Mouse (Mus musculus): Measurements from ENCODE around the gene Atf6b. TPM values are rescaled to one million over a fixed set of nuclear protein-coding genes. Genes with fewer than 3 reads are reported as not detected.

The Atf6b gene
- total and polyA plus RNA-seq, 3 experiments: 15.3 to 25.3 (median 18.4) TPM

DNA sequence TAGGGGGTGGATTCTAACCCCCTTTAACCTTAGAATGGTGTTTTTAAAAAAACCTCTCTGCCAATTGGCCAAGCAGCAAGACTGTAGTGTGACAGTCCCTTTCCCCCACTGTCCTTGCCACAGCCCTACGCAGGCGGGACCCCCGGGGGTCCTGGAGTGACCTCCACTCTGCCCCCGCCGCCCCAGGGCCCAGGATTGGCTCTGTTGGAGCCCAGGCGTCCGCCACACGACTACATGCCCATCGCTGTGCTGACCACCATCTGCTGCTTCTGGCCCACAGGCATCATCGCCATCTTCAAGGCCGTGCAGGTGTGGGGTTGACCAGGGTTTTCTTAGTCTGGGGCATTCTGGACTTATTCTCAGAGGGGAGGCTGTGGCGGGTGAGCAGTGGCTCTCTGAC lies 15.3 kb upstream of the Atf6b start:
- intact Hi-C loops (cut with DNase I): no loop called here
- no peaks in the 10 kb centered on the region for H3K36me3 ChIP-seq (ENCODE audit: control insufficient read depth, insufficient read depth, low read length)
- DNase-seq: no peak
- WGBS: 24% methylated on average over 12 of the region's 12 CpGs
- peaks cover 5% of the 10 kb centered on the region for H3K4me1 ChIP-seq (ENCODE audit: control insufficient read depth, insufficient read depth, low read length)
- no peak overlapping the region for H3K9ac ChIP-seq (ENCODE audit: low read depth, low read length)
- no peaks in the 10 kb centered on the region for H3K27me3 ChIP-seq (ENCODE audit: control insufficient read depth, insufficient read depth, low read length)
- TF ChIP-seq CTCF (IDR thresholded peaks at IDR 0.05) (no peak), EP300 (IDR thresholded peaks at IDR 0.05; ENCODE audit: insufficient read depth, low read depth, low read length) (no peak), POLR2A (IDR thresholded peaks at IDR 0.05; ENCODE audit: insufficient read depth, low read depth, low read length) (no peak)
- H3K27ac ChIP-seq: peak overlapping the region; percentile 55
- H3K79me2 ChIP-seq (replicated peaks; ENCODE audit: control insufficient read depth, insufficient read depth, low read length): no peaks in the 10 kb centered on the region
- peak overlapping the region; percentile 47 for H3K4me3 ChIP-seq

- peak overlapping the region; percentile 47 for H3K4me3 ChIP-seq
- 0 out of 2 replicates have a peak overlapping the region, but pooled peaks have one; percentile 47 for H3K9ac ChIP-seq (ENCODE audit: low read depth, low read length)
- 0 out of 2 replicates have a peak, but pooled peaks have one; percentile 46 for TF ChIP-seq EP300 (IDR thresholded peaks at IDR 0.05; ENCODE audit: insufficient read depth, low read depth, low read length)
- peak; percentile 55 for TF ChIP-seq POLR2A (IDR thresholded peaks at IDR 0.05; ENCODE audit: insufficient read depth, low read depth, low read length)
- TF ChIP-seq CTCF (IDR thresholded peaks at IDR 0.05): no peak
- intact Hi-C loops (cut with DNase I): no loop called here
- peak; percentile 87 to 88 for DNase-seq
- no peaks in the 10 kb centered on the region for H3K36me3 ChIP-seq (ENCODE audit: control insufficient read depth, insufficient read depth, low read length)
- no peaks in the 10 kb centered on the region for H3K79me2 ChIP-seq (replicated peaks; ENCODE audit: control insufficient read depth, insufficient read depth, low read length)
- 4% methylated on average over 26 of the region's 26 CpGs for WGBS
- no peaks in the 10 kb centered on the region for H3K27me3 ChIP-seq (ENCODE audit: control insufficient read depth, insufficient read depth, low read length)
- peak overlapping the region; percentile 55 for H3K27ac ChIP-seq
- H3K4me1 ChIP-seq (ENCODE audit: control insufficient read depth, insufficient read depth, low read length): peaks cover 5% of the 10 kb centered on the region
Observed at GRCm38 (mm10) chr17:34632261-34632691, 14.7 kb upstream of the Atf6b start.

GRCm38 (mm10) chr17:34635671-34636070 lies 11.3 kb upstream of the Atf6b start:
- no peaks in the 10 kb centered on the region for H3K36me3 ChIP-seq (ENCODE audit: control insufficient read depth, insufficient read depth, low read length)
- no peaks in the 10 kb centered on the region for H3K79me2 ChIP-seq (replicated peaks; ENCODE audit: control insufficient read depth, insufficient read depth, low read length)
- WGBS: 49% methylated on average over 2 of the region's 2 CpGs
- peaks cover 5% of the 10 kb centered on the region for H3K4me1 ChIP-seq (ENCODE audit: control insufficient read depth, insufficient read depth, low read length)
- TF ChIP-seq POLR2A (IDR thresholded peaks at IDR 0.05; ENCODE audit: insufficient read depth, low read depth, low read length) (no peak), EP300 (IDR thresholded peaks at IDR 0.05; ENCODE audit: insufficient read depth, low read depth, low read length) (no peak), CTCF (IDR thresholded peaks at IDR 0.05) (no peak)
- no peak overlapping the region for H3K9ac ChIP-seq (ENCODE audit: low read depth, low read length)
- H3K27me3 ChIP-seq (ENCODE audit: control insufficient read depth, insufficient read depth, low read length): no peaks in the 10 kb centered on the region
- H3K4me3 ChIP-seq: no peak overlapping the region
- intact Hi-C loops (cut with DNase I): no loop called here
- no peak for DNase-seq
- H3K27ac ChIP-seq: no peak overlapping the region

DNA sequence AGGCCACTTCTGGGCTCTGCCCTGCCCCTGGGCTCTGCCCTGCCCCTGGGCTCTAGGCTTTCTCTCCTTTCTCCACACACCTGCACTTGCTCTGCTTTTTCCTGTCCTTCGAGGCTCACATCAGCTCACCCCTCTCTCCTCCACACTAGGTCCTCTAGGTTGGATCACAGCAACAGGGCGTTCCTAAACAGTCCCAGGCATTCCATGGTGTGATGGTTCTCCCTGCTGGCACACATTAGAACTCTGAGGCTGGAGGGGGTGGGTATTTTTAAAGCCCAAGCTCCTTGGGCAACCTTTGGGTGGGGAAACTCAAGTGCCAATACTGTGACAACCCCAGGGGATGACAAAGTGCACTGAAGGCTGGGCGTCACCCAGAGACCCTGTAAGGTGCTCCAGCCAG lies 9.5 kb upstream of the Atf6b start:
- Histone ChIP-seq H3K36me3 (ENCODE audit: control insufficient read depth, insufficient read depth, low read length) (no peaks in the 10 kb centered on the region), H3K4me1 (ENCODE audit: control insufficient read depth, insufficient read depth, low read length) (peaks cover 6% of the 10 kb centered on the region), H3K79me2 (replicated peaks; ENCODE audit: control insufficient read depth, insufficient read depth, low read length) (no peaks in the 10 kb centered on the region), H3K4me3 (no peak overlapping the region), H3K27me3 (ENCODE audit: control insufficient read depth, insufficient read depth, low read length) (no peaks in the 10 kb centered on the region), H3K27ac (no peak overlapping the region), H3K9ac (ENCODE audit: low read depth, low read length) (no peak overlapping the region)
- DNase-seq: no peak
- WGBS: 45% methylated on average over 3 of the region's 3 CpGs
- TF ChIP-seq CTCF (IDR thresholded peaks at IDR 0.05) (no peak), POLR2A (IDR thresholded peaks at IDR 0.05; ENCODE audit: insufficient read depth, low read depth, low read length) (no peak), EP300 (IDR thresholded peaks at IDR 0.05; ENCODE audit: insufficient read depth, low read depth, low read length) (no peak)
- intact Hi-C loops (cut with DNase I): no loop called here

DNA sequence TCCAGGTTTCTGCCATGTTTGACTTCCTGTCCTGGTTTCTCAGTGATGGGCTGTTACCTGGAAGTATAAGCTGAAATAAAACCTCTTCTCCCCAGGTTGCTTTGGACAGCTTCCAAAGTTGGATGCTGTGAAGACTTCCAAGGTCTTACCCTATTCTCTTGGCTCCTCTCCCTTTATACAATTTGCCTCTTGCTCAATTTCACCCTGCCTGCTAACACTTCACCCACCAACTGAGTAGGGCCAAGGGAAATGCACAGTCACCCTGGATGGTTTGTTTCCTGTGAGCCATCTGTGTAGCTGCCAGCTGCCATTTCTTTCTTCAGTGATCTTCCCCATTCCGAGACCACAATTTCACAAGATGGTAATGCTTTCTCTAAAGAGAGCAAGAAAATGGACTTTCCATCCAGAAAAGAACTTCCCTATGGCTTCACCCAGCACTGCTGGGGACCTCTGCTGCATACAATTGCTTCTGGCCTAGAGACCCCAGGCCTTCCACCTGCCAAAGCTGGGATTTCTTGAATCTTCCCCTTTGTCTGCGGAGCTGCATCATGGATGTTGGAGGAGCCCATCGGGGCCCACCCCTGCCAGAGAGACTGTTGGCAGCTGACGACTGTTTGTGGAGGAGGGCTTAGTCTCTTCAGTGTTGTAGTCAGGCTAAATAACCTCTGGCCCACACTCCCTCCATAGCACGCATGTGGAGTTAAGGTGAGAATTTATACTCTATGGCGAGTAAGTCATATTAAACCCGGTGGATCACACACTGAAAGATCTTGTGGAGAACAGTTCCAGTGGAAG lies 7.3 kb upstream of the Atf6b start:
- Histone ChIP-seq H3K9ac (ENCODE audit: low read depth, low read length) (no peak overlapping the region), H3K4me3 (no peak overlapping the region), H3K27ac (peak overlapping the region; percentile 60), H3K27me3 (ENCODE audit: control insufficient read depth, insufficient read depth, low read length) (no peaks in the 10 kb centered on the region), H3K79me2 (replicated peaks; ENCODE audit: control insufficient read depth, insufficient read depth, low read length) (no peaks in the 10 kb centered on the region), H3K36me3 (ENCODE audit: control insufficient read depth, insufficient read depth, low read length) (no peaks in the 10 kb centered on the region), H3K4me1 (ENCODE audit: control insufficient read depth, insufficient read depth, low read length) (peaks cover 6% of the 10 kb centered on the region)
- WGBS: 82% methylated on average over 7 of the region's 7 CpGs
- no peak for DNase-seq
- no peak for TF ChIP-seq POLR2A (IDR thresholded peaks at IDR 0.05; ENCODE audit: insufficient read depth, low read depth, low read length)
- no peak for TF ChIP-seq CTCF (IDR thresholded peaks at IDR 0.05)
- no peak for TF ChIP-seq EP300 (IDR thresholded peaks at IDR 0.05; ENCODE audit: insufficient read depth, low read depth, low read length)
- intact Hi-C loops (cut with DNase I): no loop called here

All from heart, adult 2 months (tissue).